Mouse (Mus musculus): ENCODE measurements at regions not wholly inside any gene's neighbourhood (a gene's known extent, or its start where the extent isn't known, plus 50 kb on each side); places are given as distances from the start of the nearest gene placed in this dataset.

GRCm38 (mm10) chr1:39047316-39047715 lies 61.9 kb downstream of the Pdcl3 start:
- Histone ChIP-seq H3K9me3 (ENCODE audit: control insufficient read depth, low read length) (peaks cover 5% of the 10 kb centered on the region), H3K27ac (ENCODE audit: low read depth, low read length) (no peak overlapping the region), H3K4me3 (ENCODE audit: low read length) (no peak overlapping the region), H3K9ac (ENCODE audit: low read depth, low read length) (no peak overlapping the region), H3K4me2 (ENCODE audit: low read length) (no peak overlapping the region), H3K36me3 (ENCODE audit: control insufficient read depth, insufficient read depth, low read length) (no peaks in the 10 kb centered on the region), H3K4me1 (ENCODE audit: control insufficient read depth, insufficient read depth, low read depth, low read length) (no peaks in the 10 kb centered on the region), H3K27me3 (replicated peaks; ENCODE audit: control insufficient read depth, insufficient read depth, low read length) (no peaks in the 10 kb centered on the region)
- ATAC-seq: no peak
- WGBS: 97% methylated on average over 6 of the region's 6 CpGs

GRCm38 (mm10) chr1:39057304-39057703 lies 71.9 kb downstream of the Pdcl3 start:
- Histone ChIP-seq H3K4me2 (ENCODE audit: low read length) (no peak overlapping the region), H3K4me1 (ENCODE audit: control insufficient read depth, insufficient read depth, low read depth, low read length) (no peaks in the 10 kb centered on the region), H3K4me3 (ENCODE audit: low read length) (no peak overlapping the region), H3K36me3 (ENCODE audit: control insufficient read depth, insufficient read depth, low read length) (no peaks in the 10 kb centered on the region), H3K27ac (ENCODE audit: low read depth, low read length) (no peak overlapping the region), H3K9me3 (ENCODE audit: control insufficient read depth, low read length) (no peaks in the 10 kb centered on the region), H3K27me3 (replicated peaks; ENCODE audit: control insufficient read depth, insufficient read depth, low read length) (no peaks in the 10 kb centered on the region), H3K9ac (ENCODE audit: low read depth, low read length) (no peak overlapping the region)
- 73% methylated on average over 6 of the region's 6 CpGs for WGBS
- no peak for ATAC-seq

GRCm38 (mm10) chr1:39062509-39062908 lies 77.1 kb downstream of the Pdcl3 start:
- no peak overlapping the region for H3K9ac ChIP-seq (ENCODE audit: low read depth, low read length)
- H3K27ac ChIP-seq (ENCODE audit: low read depth, low read length): no peak overlapping the region
- no peaks in the 10 kb centered on the region for H3K36me3 ChIP-seq (ENCODE audit: control insufficient read depth, insufficient read depth, low read length)
- no peaks in the 10 kb centered on the region for H3K27me3 ChIP-seq (replicated peaks; ENCODE audit: control insufficient read depth, insufficient read depth, low read length)
- H3K4me3 ChIP-seq (ENCODE audit: low read length): no peak overlapping the region
- WGBS: 94% methylated on average over 6 of the region's 6 CpGs
- H3K4me1 ChIP-seq (ENCODE audit: control insufficient read depth, insufficient read depth, low read depth, low read length): no peaks in the 10 kb centered on the region
- no peak overlapping the region for H3K4me2 ChIP-seq (ENCODE audit: low read length)
- ATAC-seq: no peak
- no peaks in the 10 kb centered on the region for H3K9me3 ChIP-seq (ENCODE audit: control insufficient read depth, low read length)

- H3K9ac ChIP-seq (ENCODE audit: low read depth, low read length): no peak overlapping the region
- no peaks in the 10 kb centered on the region for H3K27me3 ChIP-seq (replicated peaks; ENCODE audit: control insufficient read depth, insufficient read depth, low read length)
- WGBS: 73% methylated on average over 13 of the region's 13 CpGs
- no peak overlapping the region for H3K4me2 ChIP-seq (ENCODE audit: low read length)
- H3K4me3 ChIP-seq (ENCODE audit: low read length): no peak overlapping the region
- no peaks in the 10 kb centered on the region for H3K36me3 ChIP-seq (ENCODE audit: control insufficient read depth, insufficient read depth, low read length)
- no peaks in the 10 kb centered on the region for H3K9me3 ChIP-seq (ENCODE audit: control insufficient read depth, low read length)
- ATAC-seq: no peak
- no peak overlapping the region for H3K27ac ChIP-seq (ENCODE audit: low read depth, low read length)
- H3K4me1 ChIP-seq (ENCODE audit: control insufficient read depth, insufficient read depth, low read depth, low read length): no peaks in the 10 kb centered on the region
Measured at GRCm38 (mm10) chr1:39063666-39064385, 78.4 kb downstream of the Pdcl3 start.

GRCm38 (mm10) chr1:39064781-39065180 lies 79.4 kb downstream of the Pdcl3 start:
- H3K4me1 ChIP-seq (ENCODE audit: control insufficient read depth, insufficient read depth, low read depth, low read length): no peaks in the 10 kb centered on the region
- H3K4me3 ChIP-seq (ENCODE audit: low read length): no peak overlapping the region
- H3K27me3 ChIP-seq (replicated peaks; ENCODE audit: control insufficient read depth, insufficient read depth, low read length): no peaks in the 10 kb centered on the region
- H3K9ac ChIP-seq (ENCODE audit: low read depth, low read length): no peak overlapping the region
- no peaks in the 10 kb centered on the region for H3K36me3 ChIP-seq (ENCODE audit: control insufficient read depth, insufficient read depth, low read length)
- H3K9me3 ChIP-seq (ENCODE audit: control insufficient read depth, low read length): no peaks in the 10 kb centered on the region
- ATAC-seq: no peak
- WGBS: 91% methylated on average over 3 of the region's 3 CpGs
- no peak overlapping the region for H3K4me2 ChIP-seq (ENCODE audit: low read length)
- H3K27ac ChIP-seq (ENCODE audit: low read depth, low read length): no peak overlapping the region

GRCm38 (mm10) chr1:39067901-39068300 lies 82.5 kb downstream of the Pdcl3 start:
- H3K4me3 ChIP-seq (ENCODE audit: low read length): no peak overlapping the region
- no peak overlapping the region for H3K4me2 ChIP-seq (ENCODE audit: low read length)
- no peak for ATAC-seq
- H3K27me3 ChIP-seq (replicated peaks; ENCODE audit: control insufficient read depth, insufficient read depth, low read length): no peaks in the 10 kb centered on the region
- no peak overlapping the region for H3K9ac ChIP-seq (ENCODE audit: low read depth, low read length)
- WGBS: 69% methylated on average over 3 of the region's 3 CpGs
- H3K36me3 ChIP-seq (ENCODE audit: control insufficient read depth, insufficient read depth, low read length): no peaks in the 10 kb centered on the region
- H3K9me3 ChIP-seq (ENCODE audit: control insufficient read depth, low read length): no peaks in the 10 kb centered on the region
- no peaks in the 10 kb centered on the region for H3K4me1 ChIP-seq (ENCODE audit: control insufficient read depth, insufficient read depth, low read depth, low read length)
- H3K27ac ChIP-seq (ENCODE audit: low read depth, low read length): no peak overlapping the region

- H3K27me3 ChIP-seq (replicated peaks; ENCODE audit: control insufficient read depth, insufficient read depth, low read length): no peaks in the 10 kb centered on the region
- ATAC-seq: no peak
- H3K4me2 ChIP-seq (ENCODE audit: low read length): no peak overlapping the region
- no peak overlapping the region for H3K9ac ChIP-seq (ENCODE audit: low read depth, low read length)
- 81% methylated on average over 11 of the region's 11 CpGs for WGBS
- no peak overlapping the region for H3K4me3 ChIP-seq (ENCODE audit: low read length)
- H3K27ac ChIP-seq (ENCODE audit: low read depth, low read length): no peak overlapping the region
- H3K36me3 ChIP-seq (ENCODE audit: control insufficient read depth, insufficient read depth, low read length): no peaks in the 10 kb centered on the region
- H3K9me3 ChIP-seq (ENCODE audit: control insufficient read depth, low read length): no peaks in the 10 kb centered on the region
- H3K4me1 ChIP-seq (ENCODE audit: control insufficient read depth, insufficient read depth, low read depth, low read length): no peaks in the 10 kb centered on the region
Measured at GRCm38 (mm10) chr1:39069086-39069655, 83.8 kb downstream of the Pdcl3 start.

GRCm38 (mm10) chr1:39069676-39070075 lies 84.3 kb downstream of the Pdcl3 start:
- H3K4me3 ChIP-seq (ENCODE audit: low read length): no peak overlapping the region
- no peak for ATAC-seq
- H3K27ac ChIP-seq (ENCODE audit: low read depth, low read length): no peak overlapping the region
- no peaks in the 10 kb centered on the region for H3K36me3 ChIP-seq (ENCODE audit: control insufficient read depth, insufficient read depth, low read length)
- 67% methylated on average over 7 of the region's 7 CpGs for WGBS
- H3K9ac ChIP-seq (ENCODE audit: low read depth, low read length): no peak overlapping the region
- no peaks in the 10 kb centered on the region for H3K4me1 ChIP-seq (ENCODE audit: control insufficient read depth, insufficient read depth, low read depth, low read length)
- H3K9me3 ChIP-seq (ENCODE audit: control insufficient read depth, low read length): no peaks in the 10 kb centered on the region
- H3K4me2 ChIP-seq (ENCODE audit: low read length): no peak overlapping the region
- no peaks in the 10 kb centered on the region for H3K27me3 ChIP-seq (replicated peaks; ENCODE audit: control insufficient read depth, insufficient read depth, low read length)

GRCm38 (mm10) chr1:39075966-39076365 lies 90.6 kb downstream of the Pdcl3 start:
- no peaks in the 10 kb centered on the region for H3K27me3 ChIP-seq (replicated peaks; ENCODE audit: control insufficient read depth, insufficient read depth, low read length)
- H3K4me3 ChIP-seq (ENCODE audit: low read length): no peak overlapping the region
- H3K27ac ChIP-seq (ENCODE audit: low read depth, low read length): no peak overlapping the region
- no peaks in the 10 kb centered on the region for H3K4me1 ChIP-seq (ENCODE audit: control insufficient read depth, insufficient read depth, low read depth, low read length)
- H3K36me3 ChIP-seq (ENCODE audit: control insufficient read depth, insufficient read depth, low read length): no peaks in the 10 kb centered on the region
- ATAC-seq: no peak
- WGBS: 84% methylated on average over 5 of the region's 5 CpGs
- H3K4me2 ChIP-seq (ENCODE audit: low read length): no peak overlapping the region
- H3K9ac ChIP-seq (ENCODE audit: low read depth, low read length): no peak overlapping the region
- peaks cover 4% of the 10 kb centered on the region; the same call in 1 of the 2 replicates for H3K9me3 ChIP-seq (ENCODE audit: control insufficient read depth, low read length)

Measured in hindbrain, embryonic 16.5 days (tissue).